Mouse (Mus musculus) hindbrain, embryonic 12.5 days (tissue): Measurements from ENCODE around the gene Map3k5. TPM values are rescaled to one million over a fixed set of nuclear protein-coding genes. Genes with fewer than 3 reads are reported as not detected.

ENCODE experiments used
- ATAC-seq: fragments of 200-750 bp; cut with Nextera tagmentation; 2 replicates; pipeline ENCODE4 v1.8.0; 2017; ENCODE audit warnings: moderate TSS enrichment; ENCODE audit not compliant: low FRiP score
- H3K27ac ChIP-seq: fragments of 300-500 bp; sonication (generic); 2 replicates; pipeline ENCODE4 v1.5.1; 2016; ENCODE audit warnings: mild to moderate bottlenecking
- H3K27me3 ChIP-seq: fragments of 300-500 bp; sonication (generic); 2 replicates; pipeline ENCODE4 v1.6.1; 2016; ENCODE audit warnings: mild to moderate bottlenecking
- H3K36me3 ChIP-seq: fragments of 300-500 bp; sonication (generic); 2 replicates; pipeline ENCODE4 v1.6.1; 2016; ENCODE audit warnings: mild to moderate bottlenecking
- H3K4me1 ChIP-seq: fragments of 300-500 bp; sonication (generic); 2 replicates; pipeline ENCODE4 v1.6.1; 2016
- H3K4me2 ChIP-seq: fragments of 300-500 bp; sonication (generic); replicated peaks from 2 replicates; pipeline ENCODE4 v1.6.1; 2016; ENCODE audit warnings: mild to moderate bottlenecking
- H3K4me3 ChIP-seq: fragments of 300-500 bp; sonication (generic); 2 replicates; pipeline ENCODE4 v1.5.1; 2016; ENCODE audit warnings: mild to moderate bottlenecking
- H3K9ac ChIP-seq: fragments of 300-500 bp; sonication (generic); 2 replicates; pipeline ENCODE4 v1.6.1; 2016; ENCODE audit warnings: mild to moderate bottlenecking, moderate library complexity
- H3K9me3 ChIP-seq: fragments of 300-500 bp; sonication (generic); replicated peaks from 2 replicates; pipeline ENCODE4 v1.6.1; 2016; ENCODE audit warnings: mild to moderate bottlenecking
- WGBS: fragments of 180-500 bp; shearing (Covaris S2); methylation state at CpG from one replicate; pipeline ENCODE4 v1.1.7; 2016; 5-methylcytosine and 5-hydroxymethylcytosine counted together
- polyA plus RNA-seq: library from polyadenylated mRNA; unstranded; fragments of >200 nt; fragmentation: Nextera tagmentation; extraction: Ambion mirVana; gene quantifications from 2 replicates; pipeline ENCODE4 v1.2.1, GENCODE M21; 2016

Map3k5 gene
- polyA plus RNA-seq, 1 experiment from 2014 or later: 1.3 TPM

GRCm38 (mm10) chr10:20022608-20023340 is 88.5 kb downstream of the Map3k5 start:
- no peak for ATAC-seq
- 0 out of 2 replicates have a peak, but pooled peaks cover 5% of the 10 kb centered on the region for H3K9me3 ChIP-seq
- H3K36me3 ChIP-seq: no peaks in the 10 kb centered on the region
- peaks cover 8% of the 10 kb centered on the region for H3K4me1 ChIP-seq
- H3K4me3 ChIP-seq: no peak overlapping the region
- WGBS: 63% methylated on average over 10 of the region's 10 CpGs
- H3K9ac ChIP-seq: no peak overlapping the region
- no peak overlapping the region for H3K4me2 ChIP-seq
- H3K27me3 ChIP-seq: no peaks in the 10 kb centered on the region
- no peak overlapping the region for H3K27ac ChIP-seq

GRCm38 (mm10) chr10:20023524-20023923 is 89.3 kb downstream of the Map3k5 start:
- no peak overlapping the region for H3K9ac ChIP-seq
- H3K4me3 ChIP-seq: no peak overlapping the region
- H3K27me3 ChIP-seq: no peaks in the 10 kb centered on the region
- no peak overlapping the region for H3K27ac ChIP-seq
- no peaks in the 10 kb centered on the region for H3K9me3 ChIP-seq
- 66% methylated on average over 10 of the region's 10 CpGs for WGBS
- ATAC-seq: no peak
- H3K4me2 ChIP-seq: no peak overlapping the region
- no peaks in the 10 kb centered on the region for H3K36me3 ChIP-seq
- peaks cover 8% of the 10 kb centered on the region for H3K4me1 ChIP-seq

GRCm38 (mm10) chr10:20024891-20025290 is 90.6 kb downstream of the Map3k5 start:
- no peak overlapping the region for H3K9ac ChIP-seq
- H3K4me1 ChIP-seq: peaks cover 8% of the 10 kb centered on the region
- H3K27me3 ChIP-seq: no peaks in the 10 kb centered on the region
- no peak overlapping the region for H3K4me3 ChIP-seq
- no peak overlapping the region for H3K27ac ChIP-seq
- H3K9me3 ChIP-seq: no peaks in the 10 kb centered on the region
- no peak for ATAC-seq
- WGBS: 99% methylated on average over 10 of the region's 10 CpGs
- no peaks in the 10 kb centered on the region for H3K36me3 ChIP-seq
- no peak overlapping the region for H3K4me2 ChIP-seq

- Histone ChIP-seq H3K27ac (no peak overlapping the region), H3K4me1 (peaks cover 8% of the 10 kb centered on the region), H3K9me3 (no peaks in the 10 kb centered on the region), H3K9ac (no peak overlapping the region), H3K4me2 (no peak overlapping the region), H3K36me3 (no peaks in the 10 kb centered on the region), H3K27me3 (no peaks in the 10 kb centered on the region), H3K4me3 (no peak overlapping the region)
- no peak for ATAC-seq
- WGBS: 78% methylated on average over 12 of the region's 12 CpGs
Observed at GRCm38 (mm10) chr10:20025781-20026520, 91.7 kb downstream of the Map3k5 start.

- no peak overlapping the region for H3K27ac ChIP-seq
- H3K36me3 ChIP-seq: no peaks in the 10 kb centered on the region
- H3K4me3 ChIP-seq: no peak overlapping the region
- H3K9ac ChIP-seq: no peak overlapping the region
- H3K4me2 ChIP-seq: no peak overlapping the region
- WGBS: 78% methylated on average over 1 of the region's 1 CpGs
- H3K27me3 ChIP-seq: no peaks in the 10 kb centered on the region
- H3K4me1 ChIP-seq: no peaks in the 10 kb centered on the region
- ATAC-seq: no peak
- no peaks in the 10 kb centered on the region for H3K9me3 ChIP-seq
Observed at GRCm38 (mm10) chr10:20030703-20031102, 96.4 kb downstream of the Map3k5 start.

- Histone ChIP-seq H3K27me3 (no peaks in the 10 kb centered on the region), H3K9ac (no peak overlapping the region), H3K9me3 (no peaks in the 10 kb centered on the region), H3K4me2 (no peak overlapping the region), H3K4me3 (no peak overlapping the region), H3K27ac (no peak overlapping the region), H3K4me1 (no peaks in the 10 kb centered on the region), H3K36me3 (no peaks in the 10 kb centered on the region)
- no peak for ATAC-seq
- 86% methylated on average over 2 of the region's 2 CpGs for WGBS
Observed at GRCm38 (mm10) chr10:20031936-20032335, 97.7 kb downstream of the Map3k5 start.

- no peak for ATAC-seq
- no peak overlapping the region for H3K4me2 ChIP-seq
- H3K36me3 ChIP-seq: no peaks in the 10 kb centered on the region
- no peaks in the 10 kb centered on the region for H3K9me3 ChIP-seq
- H3K4me3 ChIP-seq: no peak overlapping the region
- H3K27ac ChIP-seq: no peak overlapping the region
- H3K4me1 ChIP-seq: 0 out of 2 replicates have a peak, but pooled peaks cover 3% of the 10 kb centered on the region
- WGBS: 86% methylated on average over 2 of the region's 2 CpGs
- H3K9ac ChIP-seq: no peak overlapping the region
- no peaks in the 10 kb centered on the region for H3K27me3 ChIP-seq
Observed at GRCm38 (mm10) chr10:20036375-20036774, 102.1 kb downstream of the Map3k5 start.

GRCm38 (mm10) chr10:20036846-20037245 is 102.6 kb downstream of the Map3k5 start:
- no peak overlapping the region for H3K4me2 ChIP-seq
- 84% methylated on average over 7 of the region's 7 CpGs for WGBS
- no peak overlapping the region for H3K9ac ChIP-seq
- 0 out of 2 replicates have a peak, but pooled peaks cover 3% of the 10 kb centered on the region for H3K4me1 ChIP-seq
- no peak for ATAC-seq
- no peak overlapping the region for H3K27ac ChIP-seq
- no peaks in the 10 kb centered on the region for H3K36me3 ChIP-seq
- no peaks in the 10 kb centered on the region for H3K9me3 ChIP-seq
- no peaks in the 10 kb centered on the region for H3K27me3 ChIP-seq
- H3K4me3 ChIP-seq: no peak overlapping the region

- Histone ChIP-seq H3K4me3 (no peak overlapping the region), H3K9ac (no peak overlapping the region), H3K27ac (no peak overlapping the region), H3K36me3 (no peaks in the 10 kb centered on the region), H3K4me2 (no peak overlapping the region), H3K4me1 (0 out of 2 replicates have a peak, but pooled peaks cover 3% of the 10 kb centered on the region), H3K9me3 (no peaks in the 10 kb centered on the region), H3K27me3 (no peaks in the 10 kb centered on the region)
- 89% methylated on average over 3 of the region's 3 CpGs for WGBS
- no peak for ATAC-seq
Observed at GRCm38 (mm10) chr10:20039531-20039930, 105.3 kb downstream of the Map3k5 start.

GRCm38 (mm10) chr10:20040116-20040515 is 105.8 kb downstream of the Map3k5 start:
- 39% methylated on average over 7 of the region's 7 CpGs for WGBS
- no peak overlapping the region for H3K27ac ChIP-seq
- H3K9ac ChIP-seq: no peak overlapping the region
- 0 out of 2 replicates have a peak, but pooled peaks cover 3% of the 10 kb centered on the region for H3K4me1 ChIP-seq
- H3K36me3 ChIP-seq: no peaks in the 10 kb centered on the region
- H3K27me3 ChIP-seq: no peaks in the 10 kb centered on the region
- H3K4me2 ChIP-seq: no peak overlapping the region
- ATAC-seq: no peak
- H3K4me3 ChIP-seq: no peak overlapping the region
- H3K9me3 ChIP-seq: no peaks in the 10 kb centered on the region

GRCm38 (mm10) chr10:20040677-20041076 is 106.4 kb downstream of the Map3k5 start:
- 0 out of 2 replicates have a peak, but pooled peaks cover 3% of the 10 kb centered on the region for H3K4me1 ChIP-seq
- H3K27me3 ChIP-seq: no peaks in the 10 kb centered on the region
- no peaks in the 10 kb centered on the region for H3K9me3 ChIP-seq
- H3K27ac ChIP-seq: no peak overlapping the region
- no peak overlapping the region for H3K4me3 ChIP-seq
- H3K36me3 ChIP-seq: no peaks in the 10 kb centered on the region
- WGBS: 83% methylated on average over 4 of the region's 4 CpGs
- no peak overlapping the region for H3K4me2 ChIP-seq
- no peak for ATAC-seq
- H3K9ac ChIP-seq: no peak overlapping the region

- H3K4me1 ChIP-seq: 0 out of 2 replicates have a peak, but pooled peaks cover 3% of the 10 kb centered on the region
- no peaks in the 10 kb centered on the region for H3K27me3 ChIP-seq
- no peak overlapping the region for H3K4me3 ChIP-seq
- WGBS: 95% methylated on average over 8 of the region's 8 CpGs
- no peaks in the 10 kb centered on the region for H3K36me3 ChIP-seq
- no peak overlapping the region for H3K9ac ChIP-seq
- no peak overlapping the region for H3K4me2 ChIP-seq
- no peak overlapping the region for H3K27ac ChIP-seq
- no peaks in the 10 kb centered on the region for H3K9me3 ChIP-seq
- ATAC-seq: no peak
Observed at GRCm38 (mm10) chr10:20042081-20042480, 107.8 kb downstream of the Map3k5 start.
